Mouse (Mus musculus) kidney, adult 2 months (tissue): ENCODE results near the gene Pth2.

Experiments used
- CTCF ChIP-seq: fragments of 200-500 bp; conservative IDR thresholded peaks from 2 replicates; pipeline ENCODE4 v1.5.1; 2011; ENCODE audit warnings: low read depth, mild to moderate bottlenecking, control low read depth, low read length, moderate library complexity, mixed read lengths; ENCODE audit not compliant: insufficient read depth, insufficient read length
- POLR2A ChIP-seq: fragments of 200-500 bp; IDR thresholded peaks from one replicate; pipeline ENCODE4 v1.6.1; 2011; ENCODE audit warnings: low read depth, low read length, control low read depth

GRCm38 (mm10) chr7:45175398-45175797, 5.4 kb upstream of the Pth2 start:
- TF ChIP-seq CTCF, result no peak
- no peak for TF ChIP-seq POLR2A
